Mouse (Mus musculus) erythroblast, embryonic 14.5 days (primary cell): ENCODE results near the gene Slc22a23. TPM values are rescaled to one million over a fixed set of nuclear protein-coding genes. Genes with fewer than 3 reads are reported as not detected.

Source experiments
- H3K27me3 ChIP-seq: 2 replicates; pipeline ENCODE4 v1.6.1; 2012; ENCODE audit warnings: inconsistent platforms; ENCODE audit not compliant: control insufficient read depth
- H3K36me3 ChIP-seq: 2 replicates; pipeline ENCODE4 v1.6.1; 2012; ENCODE audit warnings: mild to moderate bottlenecking, inconsistent platforms; ENCODE audit not compliant: control insufficient read depth
- H3K4me1 ChIP-seq: 2 replicates; pipeline ENCODE4 v1.6.1; 2012; ENCODE audit warnings: inconsistent platforms; ENCODE audit not compliant: control insufficient read depth
- H3K4me3 ChIP-seq: replicated peaks from 2 replicates; pipeline ENCODE3; 2012; ENCODE audit warnings: moderate library complexity, mild to moderate bottlenecking, inconsistent platforms
- H3K9me3 ChIP-seq: 2 replicates; pipeline ENCODE4 v1.6.1; 2012; ENCODE audit warnings: low read length, inconsistent platforms, mixed read lengths; ENCODE audit not compliant: control insufficient read depth
- GATA1 ChIP-seq: IDR thresholded peaks from 2 replicates; pipeline ENCODE4 v1.6.1; 2012; ENCODE audit warnings: low read length, inconsistent platforms, mixed read lengths
- TAL1 ChIP-seq: IDR thresholded peaks from 3 replicates; pipeline ENCODE4 v1.6.1; 2012; ENCODE audit warnings: low read length, inconsistent platforms, mixed read lengths
- polyA plus RNA-seq: library from polyadenylated mRNA; stranded (reverse); fragments of >175 nt; gene quantifications from 2 replicates; pipeline ENCODE4 v1.2.3, GENCODE M21; 2012

The Slc22a23 gene
- polyA plus RNA-seq, 1 experiment: 14.3 TPM

GRCm38 (mm10) chr13:34255297-34255696, 89.7 kb downstream of the Slc22a23 start:
- Histone ChIP-seq H3K9me3 (no peaks in the 10 kb centered on the region), H3K4me3 (no peak overlapping the region), H3K27me3 (no peaks in the 10 kb centered on the region), H3K4me1 (peaks cover 77% of the 10 kb centered on the region), H3K36me3 (peaks cover 100% of the 10 kb centered on the region)
- TF ChIP-seq GATA1 (no peak), TAL1 (no peak)

GRCm38 (mm10) chr13:34254691-34255090, 90.3 kb downstream of the Slc22a23 start:
- Histone ChIP-seq H3K4me1 (peaks cover 71% of the 10 kb centered on the region), H3K36me3 (peaks cover 100% of the 10 kb centered on the region), H3K9me3 (no peaks in the 10 kb centered on the region), H3K27me3 (no peaks in the 10 kb centered on the region), H3K4me3 (no peak overlapping the region)
- TF ChIP-seq GATA1 (no peak), TAL1 (no peak)

DNA sequence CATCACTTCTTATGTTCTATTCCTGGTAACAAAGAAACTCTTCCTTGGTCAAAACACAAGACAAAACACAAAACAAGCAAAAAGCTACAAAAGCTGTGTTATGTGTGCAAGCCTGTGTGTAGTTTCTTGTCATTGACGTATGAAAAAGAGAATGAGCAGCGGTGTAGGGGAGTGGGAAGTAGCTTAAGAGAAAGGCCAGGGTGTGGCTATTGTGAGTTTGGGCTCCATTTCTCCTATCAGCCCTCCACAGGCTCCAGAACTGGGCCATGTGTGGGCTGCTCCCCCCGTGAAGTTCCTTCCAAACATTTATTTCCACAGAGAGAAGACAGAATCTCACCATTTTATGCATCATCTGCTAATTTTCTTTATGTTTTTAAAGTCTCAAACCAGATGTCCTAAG, 91.2 kb downstream of the Slc22a23 start:
- H3K4me1 ChIP-seq: peaks cover 67% of the 10 kb centered on the region
- peaks cover 100% of the 10 kb centered on the region for H3K36me3 ChIP-seq
- H3K9me3 ChIP-seq: no peaks in the 10 kb centered on the region
- H3K4me3 ChIP-seq: no peak overlapping the region
- TF ChIP-seq GATA1 (no peak), TAL1 (no peak)
- H3K27me3 ChIP-seq: no peaks in the 10 kb centered on the region

- Histone ChIP-seq H3K36me3 (peaks cover 100% of the 10 kb centered on the region), H3K27me3 (no peaks in the 10 kb centered on the region), H3K9me3 (no peaks in the 10 kb centered on the region), H3K4me3 (no peak overlapping the region), H3K4me1 (peaks cover 33% of the 10 kb centered on the region)
- TF ChIP-seq GATA1 (no peak), TAL1 (no peak)
Observed at GRCm38 (mm10) chr13:34248941-34249920, 95.8 kb downstream of the Slc22a23 start.

DNA sequence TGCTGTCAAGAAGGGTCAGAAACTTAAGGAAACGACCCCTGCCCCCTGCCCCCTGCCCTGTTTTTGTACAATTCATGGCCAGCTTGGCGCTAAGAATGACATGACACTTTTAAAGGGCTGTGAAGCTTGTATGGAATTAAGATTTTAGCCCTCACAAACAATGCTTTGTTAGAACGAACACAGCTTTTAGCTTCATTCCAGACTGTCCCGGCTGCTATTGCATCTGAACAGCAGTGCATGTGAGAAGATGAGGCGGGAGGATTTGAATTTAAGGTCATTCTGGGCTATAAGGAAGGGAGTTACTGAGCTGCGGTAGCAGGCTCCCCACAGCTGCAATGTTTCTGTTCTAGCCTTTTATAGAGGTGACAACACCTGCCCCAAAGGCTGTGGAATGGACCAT, 96.9 kb downstream of the Slc22a23 start:
- no peaks in the 10 kb centered on the region for H3K9me3 ChIP-seq
- H3K4me3 ChIP-seq: no peak overlapping the region
- peaks cover 25% of the 10 kb centered on the region for H3K4me1 ChIP-seq
- no peaks in the 10 kb centered on the region for H3K27me3 ChIP-seq
- TF ChIP-seq TAL1 (no peak), GATA1 (no peak)
- H3K36me3 ChIP-seq: peaks cover 100% of the 10 kb centered on the region

DNA sequence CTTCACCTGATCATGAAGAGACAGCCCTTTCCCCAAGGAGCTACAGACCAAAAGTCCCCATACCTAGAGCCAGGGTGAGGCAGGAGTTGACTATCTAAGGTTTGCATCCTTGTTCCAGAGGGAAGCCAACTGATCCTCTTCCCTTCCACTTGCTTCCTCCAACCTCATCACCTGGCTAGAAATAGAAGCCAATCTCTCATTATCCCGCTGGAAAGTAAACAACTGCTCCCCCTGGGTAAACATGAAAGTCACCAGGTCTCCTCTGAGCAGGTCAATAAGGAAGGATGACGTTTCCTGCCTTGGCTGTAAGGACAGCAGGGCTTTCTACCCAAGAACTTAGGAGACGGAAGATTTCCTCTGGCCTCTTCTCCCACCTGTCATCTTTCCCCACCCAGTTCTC, 98.2 kb downstream of the Slc22a23 start:
- H3K9me3 ChIP-seq: no peaks in the 10 kb centered on the region
- peaks cover 18% of the 10 kb centered on the region for H3K4me1 ChIP-seq
- no peak for TF ChIP-seq GATA1
- TF ChIP-seq TAL1: no peak
- H3K4me3 ChIP-seq: no peak overlapping the region
- no peaks in the 10 kb centered on the region for H3K27me3 ChIP-seq
- peaks cover 98% of the 10 kb centered on the region for H3K36me3 ChIP-seq

DNA sequence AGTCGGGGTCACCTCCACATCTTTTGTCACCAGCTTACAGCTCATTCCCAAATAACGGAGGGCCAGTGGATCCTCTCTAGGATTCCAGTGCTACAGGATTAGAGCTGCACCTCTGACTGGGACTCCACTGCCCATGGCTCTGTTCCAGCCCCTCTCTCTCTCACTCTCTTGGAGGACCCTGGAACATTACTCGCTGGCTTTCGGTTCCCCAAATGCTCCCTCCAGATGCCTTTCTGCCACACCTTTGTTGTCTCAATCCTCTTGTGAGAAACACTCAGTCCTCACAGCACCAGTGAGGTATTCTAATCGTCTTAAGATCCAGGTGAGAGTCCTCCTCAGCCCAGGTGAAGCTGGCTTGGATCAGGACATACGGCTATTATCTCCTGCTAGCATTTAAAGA, 99.8 kb downstream of the Slc22a23 start:
- TF ChIP-seq GATA1 (no peak), TAL1 (no peak)
- no peaks in the 10 kb centered on the region for H3K9me3 ChIP-seq
- no peaks in the 10 kb centered on the region for H3K27me3 ChIP-seq
- H3K4me3 ChIP-seq: no peak overlapping the region
- H3K36me3 ChIP-seq: peaks cover 97% of the 10 kb centered on the region
- peaks cover 16% of the 10 kb centered on the region for H3K4me1 ChIP-seq

GRCm38 (mm10) chr13:34244186-34244585, 100.8 kb downstream of the Slc22a23 start:
- TF ChIP-seq GATA1 (no peak), TAL1 (no peak)
- Histone ChIP-seq H3K4me3 (no peak overlapping the region), H3K27me3 (no peaks in the 10 kb centered on the region), H3K36me3 (peaks cover 95% of the 10 kb centered on the region), H3K4me1 (peaks cover 13% of the 10 kb centered on the region), H3K9me3 (no peaks in the 10 kb centered on the region)

DNA sequence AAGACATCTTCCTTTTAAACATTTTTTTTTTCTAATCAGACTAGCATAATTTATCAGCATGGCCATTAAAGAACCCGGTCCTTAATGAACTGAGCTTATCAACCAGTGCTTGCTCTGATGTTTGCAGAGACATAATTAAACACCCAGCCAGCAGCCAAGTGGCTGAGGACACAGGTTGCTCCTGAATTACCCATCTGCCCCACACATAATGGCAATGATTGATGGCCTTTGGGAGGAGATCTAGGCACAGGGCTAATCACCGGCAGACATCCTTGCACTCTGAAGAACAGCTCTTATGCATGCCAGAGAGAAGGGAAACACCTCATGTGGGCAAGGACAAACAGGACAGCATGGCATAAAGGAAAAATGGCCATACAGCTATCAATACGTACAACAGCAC, 102.8 kb downstream of the Slc22a23 start:
- no peaks in the 10 kb centered on the region for H3K27me3 ChIP-seq
- peaks cover 14% of the 10 kb centered on the region for H3K4me1 ChIP-seq
- H3K9me3 ChIP-seq: no peaks in the 10 kb centered on the region
- H3K36me3 ChIP-seq: peaks cover 92% of the 10 kb centered on the region
- no peak overlapping the region for H3K4me3 ChIP-seq
- TF ChIP-seq GATA1 (no peak), TAL1 (no peak)

- peaks cover 89% of the 10 kb centered on the region for H3K36me3 ChIP-seq
- TF ChIP-seq GATA1: no peak
- TF ChIP-seq TAL1: no peak
- no peak overlapping the region for H3K4me3 ChIP-seq
- peaks cover 10% of the 10 kb centered on the region for H3K4me1 ChIP-seq
- H3K9me3 ChIP-seq: no peaks in the 10 kb centered on the region
- H3K27me3 ChIP-seq: no peaks in the 10 kb centered on the region
Observed at GRCm38 (mm10) chr13:34240087-34240428, 104.9 kb downstream of the Slc22a23 start.
